ENCODE assay signal across 40 mouse cellular contexts in genomic region chr11:53445562-53445961, GRCm38 (mm10). TPM values are rescaled to one million over a fixed set of nuclear protein-coding genes. Genes with fewer than 3 reads are reported as not detected.
DNase-seq lines count a peak whose midpoint lies in the region; ATAC-seq lines count a peak whose summit lies in the region.
"Had no signal": no experiment of that assay in that cellular context is flagged by ENCODE, and none has a peak within 500 bp of the region (broad histone marks: within the 10 kb centered on the region; RNA-seq: fewer than 3 reads in every experiment).

No protein-coding gene starts in this region.

- no peak overlapping the region for H3K4me2 ChIP-seq in liver, embryonic 12.5 days
- H3K4me2 ChIP-seq: forebrain, embryonic 13.5 days; heart, embryonic 12.5 days; hindbrain, embryonic 15.5 days; stomach, embryonic 15.5 days had no signal

- H3K4me3 ChIP-seq in megakaryocyte, embryonic 14.5 days (replicated peaks) = peak overlapping the region; percentile 1
- H3K4me3 ChIP-seq in liver, embryonic 12.5 days = no peak overlapping the region
- H3K4me3 ChIP-seq in embryonic facial prominence, embryonic 10.5 days = no peak overlapping the region
- H3K4me3 ChIP-seq: forebrain, embryonic 13.5 days; gastrocnemius, adult 2 months; heart, adult 2 months; heart, embryonic 12.5 days; hindbrain, embryonic 15.5 days; stomach, embryonic 15.5 days had no signal

- no peak for ATAC-seq in megakaryocyte, adult 5-6 weeks (ENCODE audit: poor library complexity, severe bottlenecking)
- no peak for ATAC-seq in liver, embryonic 12.5 days
- ATAC-seq: forebrain, embryonic 13.5 days; lung, postnatal 0 days had no signal

- H3K9ac ChIP-seq in liver, embryonic 12.5 days = no peak overlapping the region
- H3K9ac ChIP-seq: forebrain, embryonic 13.5 days; heart, embryonic 12.5 days; hindbrain, embryonic 15.5 days; stomach, embryonic 15.5 days had no signal

- peak; percentile 82 for DNase-seq in adrenal gland, adult 2 months
- DNase-seq in adrenal gland, postnatal 4 days (ENCODE audit: low spot score in 2 of 2) = no peak
- no peak for DNase-seq in embryonic facial prominence, embryonic 10.5 days (ENCODE audit: low spot score)
- no peak for DNase-seq in ovary, adult 18-20 months (ENCODE audit: low spot score)
- DNase-seq in thymus, adult 18-20 months = no peak
- DNase-seq: cerebellum, adult 2 months; cerebellum, postnatal 14 days; gastrocnemius, adult 2 months; gastrocnemius, postnatal 36 days; heart, adult 2 months; kidney, adult 2 months; kidney, postnatal 10 days; layer of hippocampus, postnatal 36 days; lung, adult 18-20 months; lung, postnatal 4 days; midbrain, embryonic 14.5 days; retina, postnatal 1 day; right cerebral cortex, postnatal 14 days; thymus, postnatal 14 days had no signal

- WGBS in liver, embryonic 12.5 days (ENCODE audit: insufficient replicate concordance) = 56% methylated on average over 13 of the region's 13 CpGs
- 66% methylated on average over 13 of the region's 13 CpGs for WGBS in embryonic facial prominence, embryonic 10.5 days

- H3K27me3 ChIP-seq in megakaryocyte, embryonic 14.5 days (replicated peaks) = peaks cover 21% of the 10 kb centered on the region
- H3K27me3 ChIP-seq in liver, embryonic 12.5 days (replicated peaks) = peaks cover 18% of the 10 kb centered on the region
- H3K27me3 ChIP-seq in embryonic facial prominence, embryonic 10.5 days (replicated peaks; ENCODE audit: low read depth, poor library complexity, severe bottlenecking) = 0 out of 2 replicates have a peak, but pooled peaks cover 6% of the 10 kb centered on the region
- H3K27me3 ChIP-seq: forebrain, embryonic 13.5 days; hindbrain, embryonic 15.5 days; stomach, embryonic 15.5 days had no signal

- no peaks in the 10 kb centered on the region for H3K36me3 ChIP-seq in megakaryocyte, embryonic 14.5 days (replicated peaks; ENCODE audit: low read length)
- H3K36me3 ChIP-seq in liver, embryonic 12.5 days = no peaks in the 10 kb centered on the region
- no peaks in the 10 kb centered on the region for H3K36me3 ChIP-seq in embryonic facial prominence, embryonic 10.5 days (replicated peaks)
- H3K36me3 ChIP-seq: G1E; heart, embryonic 12.5 days; hindbrain, embryonic 15.5 days; stomach, embryonic 15.5 days had no signal

- peaks cover 55% of the 10 kb centered on the region for H3K4me1 ChIP-seq in megakaryocyte, embryonic 14.5 days
- H3K4me1 ChIP-seq in liver, embryonic 12.5 days = peaks cover 31% of the 10 kb centered on the region
- H3K4me1 ChIP-seq in embryonic facial prominence, embryonic 10.5 days = peaks cover 5% of the 10 kb centered on the region
- H3K4me1 ChIP-seq: forebrain, embryonic 13.5 days; hindbrain, embryonic 15.5 days; stomach, embryonic 15.5 days had no signal

- peak overlapping the region; percentile 40; the same call in 1 of the 2 replicates for H3K27ac ChIP-seq in liver, embryonic 12.5 days
- H3K27ac ChIP-seq in embryonic facial prominence, embryonic 10.5 days (replicated peaks) = no peak overlapping the region
- H3K27ac ChIP-seq: forebrain, embryonic 13.5 days; gastrocnemius, adult 2 months; heart, adult 2 months; hindbrain, embryonic 15.5 days; stomach, embryonic 15.5 days had no signal

- H3K9me3 ChIP-seq in megakaryocyte, embryonic 14.5 days = no peaks in the 10 kb centered on the region
- no peaks in the 10 kb centered on the region for H3K9me3 ChIP-seq in liver, embryonic 12.5 days (replicated peaks)
- H3K9me3 ChIP-seq in embryonic facial prominence, embryonic 10.5 days = no peaks in the 10 kb centered on the region
- H3K9me3 ChIP-seq: forebrain, embryonic 13.5 days; G1E; heart, embryonic 12.5 days; hindbrain, embryonic 15.5 days; stomach, embryonic 15.5 days had no signal

RNA-seq across cellular contexts. Expression of gene Gm10447, which starts 11.3 kb away (rescaled TPM):
- not detected for total RNA-seq in adrenal gland, adult 2 months (2021)
- polyA plus RNA-seq in adrenal gland, adult 2 months (2012; rRNA removed) = 0.08 TPM in 1 of 2 replicates, not detected in the other
- under 1 TPM; 0.36 to 0.51 TPM for total RNA-seq in adrenal gland, postnatal 4 days (2021)
- not detected in 2 replicates for polyA plus RNA-seq in megakaryocyte, embryonic 14.5 days (2012; ENCODE audit: insufficient read depth, low replicate concordance)
- not detected in 2 replicates for total RNA-seq in megakaryocyte, adult 5-6 weeks (2015)
- 0.11 TPM in 1 of 2 replicates, not detected in the other for total RNA-seq in megakaryocyte, adult 5-6 weeks (2017)
- polyA plus RNA-seq in liver, embryonic 12.5 days (2016; fragmentation: Nextera tagmentation; extraction: Ambion mirVana) = 0.05 and 0.10 TPM in 2 replicates
- polyA plus RNA-seq in embryonic facial prominence, embryonic 10.5 days (2016; fragmentation: Nextera tagmentation; extraction: Ambion mirVana) = 0.16 and 0.19 TPM in 2 replicates
- total RNA-seq: G1E; gastrocnemius, adult 2 months; gastrocnemius, postnatal 36 days; heart, adult 2 months; hematopoietic stem cell, adult 5-6 weeks; left cerebral cortex, postnatal 10 days; monocyte, adult 5-6 weeks had no signal
- polyA plus RNA-seq: cerebellum, adult 2 months; embryonic facial prominence, embryonic 11.5 days; forebrain, embryonic 13.5 days; G1E; heart, adult 2 months; hindbrain, embryonic 15.5 days; intestine, embryonic 14.5 days; lung, postnatal 0 days; midbrain, embryonic 14.5 days; neural tube, embryonic 14.5 days; small intestine, adult 2 months had no signal

RNA-seq across cellular contexts. Expression of gene Shroom1, which starts 11.4 kb away (rescaled TPM):
- total RNA-seq in adrenal gland, adult 2 months (2021) = 1 to 10 TPM; 3.5 to 3.8 TPM
- polyA plus RNA-seq in adrenal gland, adult 2 months (2012; rRNA removed) = 5.0 and 5.3 TPM in 2 replicates
- total RNA-seq in adrenal gland, postnatal 4 days (2021) = 1 to 10 TPM; 4.5 to 5.8 TPM
- 0.07 TPM in 1 of 2 replicates, not detected in the other for polyA plus RNA-seq in megakaryocyte, embryonic 14.5 days (2012; ENCODE audit: insufficient read depth, low replicate concordance)
- total RNA-seq in megakaryocyte, adult 5-6 weeks (2015) = 0.05 and 0.13 TPM in 2 replicates
- 0.07 and 4.5 TPM in 2 replicates for total RNA-seq in megakaryocyte, adult 5-6 weeks (2017)
- 1.9 and 2.0 TPM in 2 replicates for polyA plus RNA-seq in liver, embryonic 12.5 days (2016; fragmentation: Nextera tagmentation; extraction: Ambion mirVana)
- 2.3 and 2.4 TPM in 2 replicates for polyA plus RNA-seq in embryonic facial prominence, embryonic 10.5 days (2016; fragmentation: Nextera tagmentation; extraction: Ambion mirVana)
- total RNA-seq: hematopoietic stem cell, adult 5-6 weeks; monocyte, adult 5-6 weeks had no signal
- polyA plus RNA-seq: G1E had no signal

RNA-seq across cellular contexts. Expression of gene Gdf9, which starts 14.7 kb away (rescaled TPM):
- 1 to 10 TPM in 1 of 2 experiments, under 1 TPM in 1; 0.90 to 9.0 TPM for total RNA-seq in adrenal gland, adult 2 months (2021)
- 0.36 and 0.39 TPM in 2 replicates for polyA plus RNA-seq in adrenal gland, adult 2 months (2012; rRNA removed)
- 1 to 10 TPM in 1 of 2 experiments, under 1 TPM in 1; 0.85 to 1.1 TPM for total RNA-seq in adrenal gland, postnatal 4 days (2021)
- 0.77 TPM in 1 of 2 replicates, not detected in the other for polyA plus RNA-seq in megakaryocyte, embryonic 14.5 days (2012; ENCODE audit: insufficient read depth, low replicate concordance)
- total RNA-seq in megakaryocyte, adult 5-6 weeks (2015) = 0.54 and 1.6 TPM in 2 replicates
- total RNA-seq in megakaryocyte, adult 5-6 weeks (2017) = 2.5 and 5.7 TPM in 2 replicates
- 0.21 and 0.33 TPM in 2 replicates for polyA plus RNA-seq in liver, embryonic 12.5 days (2016; fragmentation: Nextera tagmentation; extraction: Ambion mirVana)
- 0.82 and 1.4 TPM in 2 replicates for polyA plus RNA-seq in embryonic facial prominence, embryonic 10.5 days (2016; fragmentation: Nextera tagmentation; extraction: Ambion mirVana)
- total RNA-seq: hematopoietic stem cell, adult 5-6 weeks; monocyte, adult 5-6 weeks had no signal

RNA-seq across cellular contexts. Expression of gene Uqcrq, which starts 14.9 kb away (rescaled TPM):
- total RNA-seq in adrenal gland, adult 2 months (2021) = 1,000 to 10,000 TPM; 1,216 to 1,248 TPM
- 845 and 941 TPM in 2 replicates for polyA plus RNA-seq in adrenal gland, adult 2 months (2012; rRNA removed)
- total RNA-seq in adrenal gland, postnatal 4 days (2021) = 100 to 1,000 TPM; 559 to 683 TPM
- polyA plus RNA-seq in megakaryocyte, embryonic 14.5 days (2012; ENCODE audit: insufficient read depth, low replicate concordance) = 84.7 and 161 TPM in 2 replicates
- total RNA-seq in megakaryocyte, adult 5-6 weeks (2015) = 163 and 181 TPM in 2 replicates
- 53.2 and 54.8 TPM in 2 replicates for total RNA-seq in megakaryocyte, adult 5-6 weeks (2017)
- 641 and 664 TPM in 2 replicates for polyA plus RNA-seq in liver, embryonic 12.5 days (2016; fragmentation: Nextera tagmentation; extraction: Ambion mirVana)
- polyA plus RNA-seq in embryonic facial prominence, embryonic 10.5 days (2016; fragmentation: Nextera tagmentation; extraction: Ambion mirVana) = 525 and 531 TPM in 2 replicates

RNA-seq across cellular contexts. Expression of gene Leap2, which starts 22.6 kb away (rescaled TPM):
- total RNA-seq in adrenal gland, adult 2 months (2021) = not detected
- not detected in 2 replicates for polyA plus RNA-seq in adrenal gland, adult 2 months (2012; rRNA removed)
- 1 to 10 TPM in 1 of 2 experiments, not detected in 1; 7.2 TPM for total RNA-seq in adrenal gland, postnatal 4 days (2021)
- not detected in 2 replicates for polyA plus RNA-seq in megakaryocyte, embryonic 14.5 days (2012; ENCODE audit: insufficient read depth, low replicate concordance)
- not detected in 2 replicates for total RNA-seq in megakaryocyte, adult 5-6 weeks (2015)
- not detected in 2 replicates for total RNA-seq in megakaryocyte, adult 5-6 weeks (2017)
- 5.3 and 5.4 TPM in 2 replicates for polyA plus RNA-seq in liver, embryonic 12.5 days (2016; fragmentation: Nextera tagmentation; extraction: Ambion mirVana)
- polyA plus RNA-seq in embryonic facial prominence, embryonic 10.5 days (2016; fragmentation: Nextera tagmentation; extraction: Ambion mirVana) = not detected in 2 replicates
- total RNA-seq: G1E; gastrocnemius, adult 2 months; gastrocnemius, postnatal 36 days; heart, adult 2 months; hematopoietic stem cell, adult 5-6 weeks; layer of hippocampus, postnatal 36 days; left cerebral cortex, postnatal 10 days; monocyte, adult 5-6 weeks had no signal
- polyA plus RNA-seq: cerebellum, adult 2 months; cortical plate, adult 2 months; embryonic facial prominence, embryonic 11.5 days; forebrain, embryonic 13.5 days; frontal cortex, adult 2 months; G1E; heart, adult 2 months; heart, embryonic 12.5 days; heart, postnatal 0 days; intestine, embryonic 14.5 days; kidney, adult 2 months; limb, embryonic 11.5 days; lung, postnatal 0 days; midbrain, embryonic 14.5 days; neural tube, embryonic 14.5 days; urinary bladder, adult 2 months had no signal
